In genomic region chr10:34128391-34128790, GRCm38 (mm10) we compare ENCODE assay signal across 10 mouse cellular contexts. TPM values are rescaled to one million over a fixed set of nuclear protein-coding genes. Genes with fewer than 3 reads are reported as not detected.
DNase-seq lines count a peak whose midpoint lies in the region; ATAC-seq and TF ChIP-seq lines count a peak whose summit lies in the region.
"Had no signal": no experiment of that assay in that cellular context is flagged by ENCODE, and none has a peak within 500 bp of the region (broad histone marks: within the 10 kb centered on the region; RNA-seq: fewer than 3 reads in every experiment).

No protein-coding gene starts in this region.

- peak; percentile 87 for DNase-seq in liver, adult 2 months (ENCODE audit: extremely low read depth, low read depth, low spot score)
- no peak for DNase-seq in liver, embryonic 11.5 days (ENCODE audit: low spot score)
- DNase-seq in fibroblast of lung, adult 2 months (ENCODE audit: low read depth): peak; percentile 87
- DNase-seq in kidney, adult 9 months: peak; percentile 46
- DNase-seq in embryo, embryonic 10 days (ENCODE audit: low spot score): no peak
- DNase-seq in urinary bladder, postnatal 10 days (ENCODE audit: low spot score): no peak
- no peak for DNase-seq in right cerebral cortex, adult 2 months (ENCODE audit: low spot score in 2 of 2)
- DNase-seq: right cerebral cortex, adult 18-20 months had no signal

- TF ChIP-seq POLR2A in liver, adult 2 months (IDR thresholded peaks at IDR 0.05; ENCODE audit: extremely low read depth, insufficient read depth, low read length): no peak

- H3K4me3 ChIP-seq in liver, adult 2 months (ENCODE audit: insufficient read depth, low read depth, low read length): no peak overlapping the region
- H3K4me3 ChIP-seq in liver, embryonic 11.5 days (ENCODE audit: low read depth, low read length): no peak overlapping the region

- no peak overlapping the region for H3K9ac ChIP-seq in liver, adult 2 months (ENCODE audit: low read depth, low read length)
- H3K9ac ChIP-seq in liver, embryonic 11.5 days (ENCODE audit: low read depth, low read length): no peak overlapping the region

- H3K79me2 ChIP-seq in liver, adult 2 months (ENCODE audit: control insufficient read depth, insufficient read depth, low read length): no peaks in the 10 kb centered on the region

- no peak for TF ChIP-seq CTCF in liver, adult 2 months (IDR thresholded peaks at IDR 0.05; ENCODE audit: low read depth, low read length)

- WGBS in liver, adult 2 months: 26% methylated on average over 6 of the region's 6 CpGs
- 83% methylated on average over 6 of the region's 6 CpGs for WGBS in liver, embryonic 11.5 days

- H3K4me1 ChIP-seq in liver, adult 2 months (ENCODE audit: control insufficient read depth, insufficient read depth, low read length): peaks cover 12% of the 10 kb centered on the region
- no peaks in the 10 kb centered on the region for H3K4me1 ChIP-seq in liver, embryonic 11.5 days (replicated peaks; ENCODE audit: control insufficient read depth, insufficient read depth, low read length)

- no peaks in the 10 kb centered on the region for H3K9me3 ChIP-seq in liver, embryonic 11.5 days (ENCODE audit: control insufficient read depth, low read length)
- H3K9me3 ChIP-seq: limb, embryonic 15.5 days had no signal

- H3K36me3 ChIP-seq in liver, adult 2 months (ENCODE audit: control insufficient read depth, insufficient read depth, low read length): no peaks in the 10 kb centered on the region
- H3K36me3 ChIP-seq in liver, embryonic 11.5 days (ENCODE audit: control insufficient read depth, insufficient read depth, low read length): no peaks in the 10 kb centered on the region
- H3K36me3 ChIP-seq: limb, embryonic 15.5 days had no signal

- H3K27ac ChIP-seq in liver, adult 2 months (replicated peaks; ENCODE audit: insufficient read depth, low read depth, low read length): peak overlapping the region; percentile 80
- no peak overlapping the region for H3K27ac ChIP-seq in liver, embryonic 11.5 days (ENCODE audit: low read depth, low read length)
- H3K27ac ChIP-seq: limb, embryonic 15.5 days had no signal

- no peak overlapping the region for H3K4me2 ChIP-seq in liver, embryonic 11.5 days

- no peak for ATAC-seq in liver, embryonic 11.5 days (replicated peaks; ENCODE audit: low FRiP score)
- peak; percentile 10; the same call in 1 of the 2 replicates for ATAC-seq in megakaryocyte progenitor cell, adult 5-6 weeks (replicated peaks; ENCODE audit: poor library complexity)

- no peaks in the 10 kb centered on the region for H3K27me3 ChIP-seq in liver, adult 2 months (ENCODE audit: control insufficient read depth, insufficient read depth, low read length)
- no peaks in the 10 kb centered on the region for H3K27me3 ChIP-seq in liver, embryonic 11.5 days (replicated peaks; ENCODE audit: control insufficient read depth, insufficient read depth, low read length)
- H3K27me3 ChIP-seq: limb, embryonic 15.5 days had no signal

RNA-seq across cellular contexts. Expression of gene Calhm6, which starts 0.6 kb away (rescaled TPM):
- total RNA-seq in liver, adult 2 months (2014; rRNA removed): 2.6 and 5.3 TPM in 2 replicates
- 1.8 and 3.9 TPM in 2 replicates for polyA plus RNA-seq in liver, adult 2 months (2012; rRNA removed)
- 1.4 and 1.5 TPM in 2 replicates for polyA plus RNA-seq in liver, embryonic 11.5 days (2014; fragmentation: Nextera tagmentation; extraction: Ambion mirVana)
- 3.4 and 3.8 TPM in 2 replicates for total RNA-seq in megakaryocyte progenitor cell, adult 5-6 weeks (2015)
- 2.6 and 3.5 TPM in 2 replicates for total RNA-seq in megakaryocyte progenitor cell, adult 5-6 weeks (2017)

RNA-seq across cellular contexts. Expression of gene Calhm5, which starts 32.1 kb away (rescaled TPM):
- total RNA-seq in liver, adult 2 months (2014; rRNA removed): 0.13 and 0.18 TPM in 2 replicates
- 0.01 and 0.04 TPM in 2 replicates for polyA plus RNA-seq in liver, adult 2 months (2012; rRNA removed)
- 0.08 and 0.09 TPM in 2 replicates for polyA plus RNA-seq in liver, embryonic 11.5 days (2014; fragmentation: Nextera tagmentation; extraction: Ambion mirVana)
- not detected in 2 replicates for total RNA-seq in megakaryocyte progenitor cell, adult 5-6 weeks (2015)
- not detected in 2 replicates for total RNA-seq in megakaryocyte progenitor cell, adult 5-6 weeks (2017)

Comparison
In these comparisons a context has a peak if more than half of its experiments do, and no peak if none do; other contexts are left out.
1. DNase-seq: peak in liver, adult 2 months (single experiment), fibroblast of lung, adult 2 months (single experiment) and kidney, adult 9 months (single experiment); none in liver, embryonic 11.5 days (single experiment), embryo, embryonic 10 days (single experiment), urinary bladder, postnatal 10 days (single experiment) and right cerebral cortex, adult 2 months (0 of 2).